Mouse (Mus musculus) thymus, adult 18-20 months (tissue): Measurements from ENCODE around the gene Recql.

Experiments used
- DNase-seq, 2 experiments: peaks; one replicate each; pipeline ENCODE4 v3.0.0; 2022; ENCODE audit warnings: mixed read lengths in 2 of 2

Gene Recql

GRCm38 (mm10) chr6:142387011-142387754, at the start of gene Recql, which contains the start of gene Golt1b:
Gene Recql, minus strand, starts transcription at chr6:142387087.
Gene Golt1b, plus strand, starts transcription at chr6:142387221.
- peak; percentile 96 for DNase-seq

- no peak for DNase-seq
Observed at GRCm38 (mm10) chr6:142429072-142429471, 42.2 kb upstream of the Recql start.

- DNase-seq = no peak
Observed at GRCm38 (mm10) chr6:142424976-142425375, 38.1 kb upstream of the Recql start.

- DNase-seq = no peak
Observed at GRCm38 (mm10) chr6:142414597-142414996, 27.7 kb upstream of the Recql start.

GRCm38 (mm10) chr6:142413845-142414244, 27.0 kb upstream of the Recql start:
- no peak for DNase-seq

GRCm38 (mm10) chr6:142412906-142413491, 26.1 kb upstream of the Recql start, which contains the start of gene Spx:
Gene Spx, plus strand, starts transcription at chr6:142413441.
- no peak for DNase-seq

GRCm38 (mm10) chr6:142411140-142411539, 24.3 kb upstream of the Recql start:
- no peak for DNase-seq

GRCm38 (mm10) chr6:142395756-142396155, 8.9 kb upstream of the Recql start:
- DNase-seq = no peak

- DNase-seq = no peak
Observed at GRCm38 (mm10) chr6:142394669-142395068, 7.8 kb upstream of the Recql start.

GRCm38 (mm10) chr6:142392312-142392711, 5.4 kb upstream of the Recql start:
- no peak for DNase-seq

GRCm38 (mm10) chr6:142389101-142389500, 2.2 kb upstream of the Recql start:
- DNase-seq = no peak

GRCm38 (mm10) chr6:142387755-142388271, 926 bp upstream of the Recql start:
- DNase-seq = no peak

- no peak for DNase-seq
Observed at GRCm38 (mm10) chr6:142386285-142387010, 439 bp downstream of the Recql start.

- DNase-seq = no peak
Observed at GRCm38 (mm10) chr6:142384521-142384920, 2.4 kb downstream of the Recql start.

- DNase-seq = no peak
Observed at GRCm38 (mm10) chr6:142381615-142382014, 5.3 kb downstream of the Recql start.

- DNase-seq = no peak
Observed at GRCm38 (mm10) chr6:142379961-142380360, 6.9 kb downstream of the Recql start.

GRCm38 (mm10) chr6:142378576-142379330, 8.1 kb downstream of the Recql start:
- DNase-seq = no peak

- no peak for DNase-seq
Observed at GRCm38 (mm10) chr6:142377081-142377480, 9.8 kb downstream of the Recql start.

- DNase-seq = no peak
Observed at GRCm38 (mm10) chr6:142369568-142369967, 17.3 kb downstream of the Recql start.

- DNase-seq = no peak
Observed at GRCm38 (mm10) chr6:142367565-142367964, 19.3 kb downstream of the Recql start.

- DNase-seq = no peak
Observed at GRCm38 (mm10) chr6:142366473-142367018, 20.3 kb downstream of the Recql start.

- DNase-seq = no peak
Observed at GRCm38 (mm10) chr6:142365742-142366472, 21.0 kb downstream of the Recql start.
